Comparison of ENCODE assay signal across 18 mouse cellular contexts in the genomic region with DNA sequence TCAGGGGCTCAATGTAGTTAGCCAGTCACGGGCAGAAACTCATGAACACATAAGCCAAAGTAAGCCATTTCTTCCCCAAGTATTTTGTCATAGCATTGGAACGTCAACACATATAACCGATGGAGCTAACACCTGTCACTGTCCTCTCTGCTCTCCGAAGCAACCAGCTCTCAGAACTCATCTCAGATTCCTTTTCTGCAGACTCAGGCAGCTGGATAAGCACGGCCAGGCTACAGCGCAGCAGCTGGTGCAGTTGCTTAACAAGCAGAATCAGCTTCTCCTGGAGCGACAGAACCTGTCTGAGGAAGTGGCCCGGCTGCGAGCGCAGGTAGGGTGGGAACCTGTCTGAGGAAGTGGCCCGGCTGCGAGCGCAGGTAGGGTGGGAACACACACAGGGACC.
DNase-seq lines count a peak whose midpoint lies in the region; ATAC-seq and TF ChIP-seq lines count a peak whose summit lies in the region.
"Had no signal": no experiment of that assay in that cellular context is flagged by ENCODE, and none has a peak within 500 bp of the region (broad histone marks: within the 10 kb centered on the region; RNA-seq: fewer than 3 reads in every experiment).

No protein-coding gene starts in this region.

- H3K4me1 ChIP-seq in forebrain, embryonic 13.5 days: peaks cover 72% of the 10 kb centered on the region
- H3K4me1 ChIP-seq in limb, embryonic 13.5 days: peaks cover 32% of the 10 kb centered on the region

- TF ChIP-seq CTCF in brain, embryonic 14.5 days (IDR thresholded peaks at IDR 0.05; ENCODE audit: borderline replicate concordance, extremely low read depth, insufficient read depth, insufficient read length): no peak

- H3K4me3 ChIP-seq in forebrain, embryonic 13.5 days: no peak overlapping the region
- H3K4me3 ChIP-seq in limb, embryonic 13.5 days: no peak overlapping the region
- H3K4me3 ChIP-seq: left cerebral cortex, adult 2 months; lung, embryonic 15.5 days; megakaryocyte, embryonic 14.5 days; neural tube, embryonic 13.5 days had no signal

- no peak for TF ChIP-seq POLR2A in brain, embryonic 14.5 days (IDR thresholded peaks at IDR 0.05; ENCODE audit: borderline replicate concordance, extremely low read depth, insufficient read depth, insufficient read length, poor library complexity, severe bottlenecking)

- peak; percentile 48 for DNase-seq in gastrocnemius, postnatal 14 days
- DNase-seq in gastrocnemius, postnatal 25 days: no peak
- peak; percentile 50 for DNase-seq in brain, embryonic 14.5 days (ENCODE audit: low read depth)
- DNase-seq in cerebellum, adult 11 months: no peak
- DNase-seq in thymus, postnatal 14 days: no peak
- DNase-seq: adrenal gland, postnatal 14 days; cerebellum, postnatal 10 days; heart, postnatal 4 days; kidney, adult 8-10 months had no signal

- H3K27me3 ChIP-seq in forebrain, embryonic 13.5 days: no peaks in the 10 kb centered on the region
- no peaks in the 10 kb centered on the region for H3K27me3 ChIP-seq in limb, embryonic 13.5 days
- H3K27me3 ChIP-seq: lung, embryonic 15.5 days; megakaryocyte, embryonic 14.5 days; neural tube, embryonic 13.5 days had no signal

- WGBS in forebrain, embryonic 13.5 days: 81% methylated on average over 13 of the region's 13 CpGs
- WGBS in limb, embryonic 13.5 days: 75% methylated on average over 13 of the region's 13 CpGs

- no peak overlapping the region for H3K9ac ChIP-seq in forebrain, embryonic 13.5 days
- H3K9ac ChIP-seq in limb, embryonic 13.5 days: 0 out of 2 replicates have a peak overlapping the region, but pooled peaks have one; percentile 15
- H3K9ac ChIP-seq: lung, embryonic 15.5 days; neural tube, embryonic 13.5 days had no signal

- 0 out of 2 replicates have a peak overlapping the region, but pooled peaks have one; percentile 71 for H3K27ac ChIP-seq in forebrain, embryonic 13.5 days
- no peak overlapping the region for H3K27ac ChIP-seq in limb, embryonic 13.5 days
- H3K27ac ChIP-seq: left cerebral cortex, adult 2 months; lung, embryonic 15.5 days; neural tube, embryonic 13.5 days had no signal

- no peak overlapping the region for H3K4me2 ChIP-seq in forebrain, embryonic 13.5 days
- no peak overlapping the region for H3K4me2 ChIP-seq in limb, embryonic 13.5 days (replicated peaks)
- H3K4me2 ChIP-seq: heart, embryonic 11.5 days; lung, embryonic 15.5 days; neural tube, embryonic 13.5 days had no signal

- intact Hi-C loops in gastrocnemius, postnatal 14 days (cut with DNase I; ENCODE audit: low total_unique reads): no loop called here

- ATAC-seq in forebrain, embryonic 13.5 days: no peak
- ATAC-seq in limb, embryonic 13.5 days (ENCODE audit: low FRiP score, low read depth): peak; percentile 38
- no peak for ATAC-seq in erythroblast, adult 5-6 weeks (replicated peaks; ENCODE audit: low FRiP score, poor library complexity, severe bottlenecking)

- H3K36me3 ChIP-seq in forebrain, embryonic 13.5 days (ENCODE audit: poor library complexity, severe bottlenecking): no peaks in the 10 kb centered on the region
- H3K36me3 ChIP-seq in limb, embryonic 13.5 days: no peaks in the 10 kb centered on the region
- H3K36me3 ChIP-seq: lung, embryonic 15.5 days; neural tube, embryonic 13.5 days had no signal

- H3K9me3 ChIP-seq in forebrain, embryonic 13.5 days (replicated peaks): no peaks in the 10 kb centered on the region
- H3K9me3 ChIP-seq in limb, embryonic 13.5 days: no peaks in the 10 kb centered on the region
- H3K9me3 ChIP-seq: G1E; lung, embryonic 15.5 days; megakaryocyte, embryonic 14.5 days; neural tube, embryonic 13.5 days had no signal

Comparison
In these comparisons a context has a peak if more than half of its experiments do, and no peak if none do; other contexts are left out.
1. DNase-seq: peak in gastrocnemius, postnatal 14 days (single experiment) and brain, embryonic 14.5 days (single experiment); none in gastrocnemius, postnatal 25 days (single experiment), cerebellum, adult 11 months (single experiment) and thymus, postnatal 14 days (single experiment).